Mouse (Mus musculus) heart, embryonic 13.5 days (tissue): Measurements from ENCODE around the gene Usp32. TPM values are rescaled to one million over a fixed set of nuclear protein-coding genes. Genes with fewer than 3 reads are reported as not detected.
"Not testable (repeated sequence)": the region's sequence is repeated elsewhere in the genome, so short reads cannot be mapped to it uniquely, and the experiment has no call there.

Experiments
- ATAC-seq: fragments of 200-750 bp; cut with Nextera tagmentation; 2 replicates; pipeline ENCODE4 v1.8.0; 2017; ENCODE audit warnings: moderate TSS enrichment; ENCODE audit not compliant: insufficient number of reproducible peaks, low FRiP score, low TSS enrichment; ENCODE audit errors: extremely low read depth
- H3K27ac ChIP-seq: fragments of 300-500 bp; sonication (generic); replicated peaks from 2 replicates; pipeline ENCODE4 v1.5.1; 2015; ENCODE audit warnings: moderate library complexity, mild to moderate bottlenecking, inconsistent platforms
- H3K27me3 ChIP-seq: fragments of 300-500 bp; sonication (generic); replicated peaks from 2 replicates; pipeline ENCODE4 v1.6.1; 2015; ENCODE audit warnings: mild to moderate bottlenecking, inconsistent platforms
- H3K36me3 ChIP-seq: fragments of 300-500 bp; sonication (generic); 2 replicates; pipeline ENCODE4 v1.6.1; 2015; ENCODE audit warnings: mild to moderate bottlenecking, inconsistent platforms
- H3K4me1 ChIP-seq: fragments of 300-500 bp; sonication (generic); 2 replicates; pipeline ENCODE4 v1.6.1; 2015; ENCODE audit warnings: inconsistent platforms
- H3K4me2 ChIP-seq: fragments of 300-500 bp; sonication (generic); 2 replicates; pipeline ENCODE4 v1.6.1; 2015; ENCODE audit warnings: inconsistent platforms, mild to moderate bottlenecking, moderate library complexity
- H3K4me3 ChIP-seq: fragments of 300-500 bp; sonication (generic); 2 replicates; pipeline ENCODE4 v1.5.1; 2015; ENCODE audit warnings: moderate library complexity, mild to moderate bottlenecking, inconsistent platforms
- H3K9ac ChIP-seq: fragments of 300-500 bp; sonication (generic); 2 replicates; pipeline ENCODE4 v1.6.1; 2015; ENCODE audit warnings: inconsistent platforms, mild to moderate bottlenecking, moderate library complexity
- H3K9me3 ChIP-seq: fragments of 300-500 bp; sonication (generic); 2 replicates; pipeline ENCODE4 v1.6.1; 2016; ENCODE audit warnings: inconsistent platforms
- WGBS: fragments of 180-500 bp; shearing (Covaris S2); methylation state at CpG from one replicate; pipeline ENCODE4 v1.1.7; 2015; ENCODE audit warnings: mixed read lengths; 5-methylcytosine and 5-hydroxymethylcytosine counted together
- polyA plus RNA-seq: library from polyadenylated mRNA; unstranded; fragments of >200 nt; fragmentation: Nextera tagmentation; extraction: Ambion mirVana; gene quantifications from 2 replicates; pipeline ENCODE4 v1.2.1, GENCODE M21; 2015

Usp32 gene
- polyA plus RNA-seq, 1 experiment from 2014 or later: 3.5 TPM

GRCm38 (mm10) chr11:85167503-85167902 lies 27.5 kb upstream of the Usp32 start:
- H3K27me3 ChIP-seq: no peaks in the 10 kb centered on the region; the same call in 1 of the 2 replicates
- no peak for ATAC-seq
- H3K9me3 ChIP-seq: no peaks in the 10 kb centered on the region
- no peak overlapping the region for H3K4me3 ChIP-seq
- H3K36me3 ChIP-seq: no peaks in the 10 kb centered on the region
- no peak overlapping the region for H3K4me2 ChIP-seq
- H3K4me1 ChIP-seq: peaks cover 9% of the 10 kb centered on the region
- 25% methylated on average over 1 of the region's 1 CpGs for WGBS
- no peak overlapping the region for H3K27ac ChIP-seq
- no peak overlapping the region for H3K9ac ChIP-seq

GRCm38 (mm10) chr11:85164371-85164770 lies 24.4 kb upstream of the Usp32 start:
- Histone ChIP-seq H3K4me3 (no peak overlapping the region), H3K27me3 (no peaks in the 10 kb centered on the region), H3K27ac (no peak overlapping the region), H3K9me3 (no peaks in the 10 kb centered on the region), H3K4me1 (no peaks in the 10 kb centered on the region), H3K9ac (no peak overlapping the region), H3K4me2 (no peak overlapping the region), H3K36me3 (no peaks in the 10 kb centered on the region)
- ATAC-seq: no peak

- H3K36me3 ChIP-seq, H3K4me3 ChIP-seq, ATAC-seq, H3K4me1 ChIP-seq, H3K27me3 ChIP-seq, H3K27ac ChIP-seq, H3K9ac ChIP-seq, H3K4me2 ChIP-seq, H3K9me3 ChIP-seq: not testable (repeated sequence)
- 82% methylated on average over 1 of the region's 1 CpGs for WGBS
These were observed 23.1 kb upstream of the Usp32 start for GRCm38 (mm10) chr11:85163014-85163413.

GRCm38 (mm10) chr11:85157301-85157700 lies 17.3 kb upstream of the Usp32 start:
- Histone ChIP-seq H3K9ac (no peak overlapping the region), H3K4me1 (no peaks in the 10 kb centered on the region), H3K27me3 (no peaks in the 10 kb centered on the region), H3K36me3 (no peaks in the 10 kb centered on the region), H3K9me3 (no peaks in the 10 kb centered on the region), H3K4me3 (no peak overlapping the region), H3K27ac (no peak overlapping the region), H3K4me2 (no peak overlapping the region)
- ATAC-seq: no peak
- WGBS: 49% methylated on average over 2 of the region's 2 CpGs

- H3K27me3 ChIP-seq: no peaks in the 10 kb centered on the region
- H3K36me3 ChIP-seq: no peaks in the 10 kb centered on the region
- no peaks in the 10 kb centered on the region for H3K4me1 ChIP-seq
- H3K9ac ChIP-seq: no peak overlapping the region
- H3K9me3 ChIP-seq: no peaks in the 10 kb centered on the region
- H3K4me2 ChIP-seq: no peak overlapping the region
- H3K4me3 ChIP-seq: no peak overlapping the region
- no peak overlapping the region for H3K27ac ChIP-seq
- 83% methylated on average over 2 of the region's 2 CpGs for WGBS
- ATAC-seq: no peak
These were observed 12.4 kb upstream of the Usp32 start for GRCm38 (mm10) chr11:85152256-85152930.

- WGBS: under 1% methylated on average over 17 of the region's 17 CpGs
- Histone ChIP-seq H3K27ac (peak overlapping the region; percentile 89), H3K4me2 (peak overlapping the region; percentile 71), H3K27me3 (no peaks in the 10 kb centered on the region), H3K9me3 (no peaks in the 10 kb centered on the region), H3K4me3 (peak overlapping the region; percentile 94), H3K36me3 (no peaks in the 10 kb centered on the region), H3K9ac (peak overlapping the region; percentile 95), H3K4me1 (peaks cover 17% of the 10 kb centered on the region)
- no peak for ATAC-seq
These were observed 1.0 kb downstream of the Usp32 start for GRCm38 (mm10) chr11:85138776-85139474.

GRCm38 (mm10) chr11:85131542-85131941 lies 8.4 kb downstream of the Usp32 start:
- WGBS: 80% methylated on average over 2 of the region's 2 CpGs
- Histone ChIP-seq H3K36me3 (no peaks in the 10 kb centered on the region), H3K4me2 (no peak overlapping the region), H3K9ac (no peak overlapping the region), H3K27me3 (no peaks in the 10 kb centered on the region), H3K27ac (no peak overlapping the region), H3K4me1 (peaks cover 8% of the 10 kb centered on the region), H3K4me3 (no peak overlapping the region), H3K9me3 (no peaks in the 10 kb centered on the region)
- no peak for ATAC-seq

GRCm38 (mm10) chr11:85128883-85129282 lies 11.1 kb downstream of the Usp32 start:
- H3K4me1 ChIP-seq: peaks cover 11% of the 10 kb centered on the region
- no peak for ATAC-seq

GRCm38 (mm10) chr11:85126257-85127102 lies 13.5 kb downstream of the Usp32 start:
- no peak overlapping the region for H3K4me2 ChIP-seq
- H3K36me3 ChIP-seq: no peaks in the 10 kb centered on the region
- H3K9me3 ChIP-seq: no peaks in the 10 kb centered on the region
- ATAC-seq: no peak
- no peaks in the 10 kb centered on the region for H3K27me3 ChIP-seq
- H3K4me1 ChIP-seq: peaks cover 7% of the 10 kb centered on the region
- no peak overlapping the region for H3K9ac ChIP-seq
- no peak overlapping the region for H3K27ac ChIP-seq
- WGBS: 68% methylated on average over 2 of the region's 2 CpGs
- no peak overlapping the region for H3K4me3 ChIP-seq

More at GRCm38 (mm10) chr11:85128883-85129282, 11.1 kb downstream of the Usp32 start:
- 75% methylated on average over 1 of the region's 1 CpGs for WGBS
- H3K9ac ChIP-seq: no peak overlapping the region
- H3K27ac ChIP-seq: no peak overlapping the region
- H3K27me3 ChIP-seq: no peaks in the 10 kb centered on the region
- H3K36me3 ChIP-seq: no peaks in the 10 kb centered on the region
- H3K4me3 ChIP-seq: no peak overlapping the region
- no peak overlapping the region for H3K4me2 ChIP-seq
- H3K9me3 ChIP-seq: no peaks in the 10 kb centered on the region

GRCm38 (mm10) chr11:85123267-85123992 lies 16.5 kb downstream of the Usp32 start:
- Histone ChIP-seq H3K9ac (no peak overlapping the region), H3K9me3 (no peaks in the 10 kb centered on the region), H3K4me3 (no peak overlapping the region), H3K27me3 (no peaks in the 10 kb centered on the region), H3K4me1 (peaks cover 7% of the 10 kb centered on the region), H3K4me2 (no peak overlapping the region), H3K27ac (no peak overlapping the region), H3K36me3 (0 out of 2 replicates have a peak, but pooled peaks cover 2% of the 10 kb centered on the region)
- ATAC-seq: no peak
- WGBS: 87% methylated on average over 3 of the region's 3 CpGs

- Histone ChIP-seq H3K4me2 (no peak overlapping the region), H3K4me1 (peaks cover 12% of the 10 kb centered on the region), H3K9ac (no peak overlapping the region), H3K4me3 (no peak overlapping the region), H3K36me3 (0 out of 2 replicates have a peak, but pooled peaks cover 2% of the 10 kb centered on the region), H3K9me3 (no peaks in the 10 kb centered on the region), H3K27me3 (no peaks in the 10 kb centered on the region), H3K27ac (no peak overlapping the region)
- no peak for ATAC-seq
- 78% methylated on average over 1 of the region's 1 CpGs for WGBS
These were observed 17.9 kb downstream of the Usp32 start for GRCm38 (mm10) chr11:85122073-85122472.
